20 mouse cellular contexts compared by ENCODE assay signal in genomic region chr4:155887674-155888073, GRCm38 (mm10).
"Had no signal": no experiment of that assay in that cellular context is flagged by ENCODE, and none has a peak within 500 bp of the region (broad histone marks: within the 10 kb centered on the region; RNA-seq: fewer than 3 reads in every experiment).

No protein-coding gene starts in this region.

- ATAC-seq: intestine, embryonic 16.5 days; liver, embryonic 12.5 days; midbrain, embryonic 13.5 days; midbrain, embryonic 16.5 days had no signal

- H3K9me3 ChIP-seq: limb, embryonic 10.5 days; limb, embryonic 13.5 days; liver, embryonic 12.5 days; liver, embryonic 15.5 days; lung, embryonic 15.5 days; megakaryocyte, embryonic 14.5 days; midbrain, embryonic 10.5 days; midbrain, embryonic 13.5 days; stomach, embryonic 15.5 days had no signal

- H3K9ac ChIP-seq: limb, embryonic 13.5 days; liver, embryonic 12.5 days; liver, embryonic 15.5 days; lung, embryonic 15.5 days; midbrain, embryonic 13.5 days; stomach, embryonic 15.5 days had no signal

- H3K4me2 ChIP-seq: limb, embryonic 13.5 days; liver, embryonic 12.5 days; liver, embryonic 15.5 days; lung, embryonic 15.5 days; midbrain, embryonic 13.5 days; stomach, embryonic 15.5 days had no signal

- H3K4me3 ChIP-seq: limb, embryonic 10.5 days; limb, embryonic 13.5 days; liver, embryonic 12.5 days; liver, embryonic 15.5 days; lung, embryonic 15.5 days; megakaryocyte, embryonic 14.5 days; midbrain, embryonic 10.5 days; midbrain, embryonic 13.5 days; stomach, embryonic 15.5 days had no signal

- H3K27ac ChIP-seq: limb, embryonic 10.5 days; limb, embryonic 13.5 days; liver, embryonic 12.5 days; liver, embryonic 15.5 days; lung, embryonic 15.5 days; midbrain, embryonic 10.5 days; midbrain, embryonic 13.5 days; stomach, embryonic 15.5 days had no signal

- DNase-seq: kidney, adult 18-20 months; kidney, adult 9 months; kidney, postnatal 14 days; kidney, postnatal 4 days; liver; lung, adult 18-20 months; lung, postnatal 10 days; lung, postnatal 36 days; thymus, postnatal 25 days had no signal

- H3K27me3 ChIP-seq: limb, embryonic 13.5 days; liver, embryonic 12.5 days; liver, embryonic 15.5 days; lung, embryonic 15.5 days; megakaryocyte, embryonic 14.5 days; midbrain, embryonic 13.5 days; stomach, embryonic 15.5 days had no signal
